Mouse (Mus musculus) MEL (cell line): ENCODE results near the gene Dnaja3.

Experiments
- E2F4 ChIP-seq: IDR thresholded peaks from 2 replicates; pipeline ENCODE4 v1.6.1; 2011; ENCODE audit warnings: low read depth, low read length, improper control_type of control experiment, borderline replicate concordance
- HCFC1 ChIP-seq: IDR thresholded peaks from 2 replicates; pipeline ENCODE4 v1.6.1; 2012; ENCODE audit warnings: low read depth, mild to moderate bottlenecking, inconsistent platforms, low read length, improper control_type of control experiment, moderate library complexity
- POLR2A ChIP-seq, 2 experiments: IDR thresholded peaks; 2 replicates each; pipeline ENCODE4 v1.6.1; 2011 to 2012; ENCODE audit warnings: low read length in 2 of 2, mild to moderate bottlenecking in 2 of 2, control low read depth in 1 of 2, improper control_type of control experiment in 1 of 2, low read depth in 1 of 2, moderate library complexity in 1 of 2; ENCODE audit not compliant: control insufficient read depth in 1 of 2, insufficient read depth in 1 of 2, poor library complexity in 1 of 2

DNA sequence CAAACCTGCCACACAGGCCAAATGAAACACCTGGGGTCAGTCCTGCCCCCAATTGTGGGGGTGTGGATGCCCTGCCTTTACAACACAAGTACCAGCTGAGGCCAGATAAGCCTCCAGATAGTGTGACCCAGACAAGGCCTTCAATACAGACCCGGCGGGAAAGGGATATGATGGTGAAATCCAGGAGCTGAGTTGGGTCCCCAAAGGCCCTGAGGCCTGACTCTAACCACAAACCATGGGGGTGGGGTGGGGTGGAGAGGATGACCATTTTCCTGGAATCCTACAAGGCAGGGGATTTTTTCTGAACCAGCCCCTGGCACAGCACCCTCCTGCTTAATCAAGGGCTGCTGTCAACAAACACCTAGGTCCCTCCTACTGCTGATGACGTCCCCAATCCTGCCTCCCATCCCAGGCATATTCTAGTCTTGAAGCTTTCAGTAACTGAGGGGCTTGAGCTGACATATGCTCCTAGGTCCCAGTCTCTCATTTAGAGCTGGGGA is 848 bp upstream of the Dnaja3 start:
- TF ChIP-seq HCFC1 (no peak), E2F4 (no peak), POLR2A (IDR thresholded peaks at IDR 0.05; ENCODE audit: control insufficient read depth in 1 of 2, insufficient read depth in 1 of 2, low read depth in 1 of 2, low read length in 2 of 2, poor library complexity in 1 of 2) (no peak)
